Mouse (Mus musculus) hindbrain, embryonic 15.5 days (tissue): Measurements from ENCODE around the gene Qars. TPM values are rescaled to one million over a fixed set of nuclear protein-coding genes. Genes with fewer than 3 reads are reported as not detected.
A peak's percentile ranks its signal among the peaks of the same experiment; 100 is the strongest.

ENCODE experiments used
- ATAC-seq: fragments of 200-750 bp; cut with Nextera tagmentation; 2 replicates; pipeline ENCODE4 v1.8.0; 2017; ENCODE audit warnings: low read depth, moderate number of reproducible peaks, moderate TSS enrichment; ENCODE audit not compliant: low FRiP score
- H3K27ac ChIP-seq: fragments of 300-500 bp; sonication (generic); replicated peaks from 2 replicates; pipeline ENCODE4 v1.5.1; 2015; ENCODE audit warnings: mild to moderate bottlenecking, inconsistent platforms
- H3K27me3 ChIP-seq: fragments of 300-500 bp; sonication (generic); 2 replicates; pipeline ENCODE4 v1.6.1; 2015; ENCODE audit warnings: control low read depth, inconsistent platforms
- H3K36me3 ChIP-seq: fragments of 300-500 bp; sonication (generic); 2 replicates; pipeline ENCODE4 v1.6.1; 2015; ENCODE audit warnings: control low read depth, inconsistent platforms
- H3K4me1 ChIP-seq: fragments of 300-500 bp; sonication (generic); replicated peaks from 2 replicates; pipeline ENCODE4 v1.6.1; 2015; ENCODE audit warnings: control low read depth, inconsistent platforms
- H3K4me2 ChIP-seq: fragments of 300-500 bp; sonication (generic); 2 replicates; pipeline ENCODE4 v1.6.1; 2015; ENCODE audit warnings: moderate library complexity, mild to moderate bottlenecking, inconsistent platforms
- H3K4me3 ChIP-seq: fragments of 300-500 bp; sonication (generic); 2 replicates; pipeline ENCODE4 v1.5.1; 2015; ENCODE audit warnings: mild to moderate bottlenecking, inconsistent platforms
- H3K9ac ChIP-seq: fragments of 300-500 bp; sonication (generic); 2 replicates; pipeline ENCODE4 v1.6.1; 2015; ENCODE audit warnings: inconsistent platforms
- H3K9me3 ChIP-seq: fragments of 300-500 bp; sonication (generic); 2 replicates; pipeline ENCODE4 v1.6.1; 2016; ENCODE audit warnings: control low read depth, inconsistent platforms
- WGBS: fragments of 180-500 bp; shearing (Covaris S2); methylation state at CpG from one replicate; pipeline ENCODE4 v1.1.7; 2015; 5-methylcytosine and 5-hydroxymethylcytosine counted together
- polyA plus RNA-seq: library from polyadenylated mRNA; unstranded; fragments of >200 nt; fragmentation: Nextera tagmentation; extraction: Ambion mirVana; gene quantifications from 2 replicates; pipeline ENCODE4 v1.2.1, GENCODE M21; 2015

Gene Qars
- polyA plus RNA-seq, 1 experiment from 2014 or later = 62.8 TPM

DNA sequence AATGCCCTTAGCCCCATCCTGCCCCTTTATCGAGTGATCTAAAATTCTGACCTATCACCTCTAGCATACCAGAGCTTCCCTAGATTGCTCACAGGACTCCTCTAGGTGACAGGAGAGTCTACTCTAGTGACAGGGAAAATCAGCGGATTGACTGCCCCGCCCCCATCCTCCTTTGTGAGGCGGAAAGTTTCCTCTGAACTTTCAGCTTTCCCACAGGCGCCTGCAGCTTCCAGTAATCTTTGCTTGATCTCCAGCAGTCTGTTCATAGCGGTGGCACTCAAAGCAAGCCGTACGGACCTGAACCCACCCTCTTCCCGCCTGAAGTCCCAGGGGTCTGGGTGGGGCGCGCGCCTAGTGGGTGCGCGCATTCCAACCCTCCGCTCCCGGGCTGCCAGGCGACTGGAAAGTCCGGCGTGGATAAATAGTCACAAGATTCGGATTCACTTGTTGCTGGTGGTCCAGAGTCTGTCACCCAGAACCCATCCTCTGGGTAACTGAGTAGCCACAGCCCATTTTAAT, 28.8 kb upstream of the Qars start:
- Histone ChIP-seq H3K4me2 (peak overlapping the region; percentile 57), H3K9ac (peak overlapping the region; percentile 14; the same call in 1 of the 2 replicates), H3K4me3 (peak overlapping the region; percentile 37), H3K27me3 (no peaks in the 10 kb centered on the region), H3K36me3 (no peaks in the 10 kb centered on the region), H3K4me1 (peaks cover 19% of the 10 kb centered on the region), H3K9me3 (no peaks in the 10 kb centered on the region), H3K27ac (peak overlapping the region; percentile 61)
- 0 out of 2 replicates have a peak, but pooled peaks have one; percentile 38 for ATAC-seq
- under 1% methylated on average over 20 of the region's 20 CpGs for WGBS

DNA sequence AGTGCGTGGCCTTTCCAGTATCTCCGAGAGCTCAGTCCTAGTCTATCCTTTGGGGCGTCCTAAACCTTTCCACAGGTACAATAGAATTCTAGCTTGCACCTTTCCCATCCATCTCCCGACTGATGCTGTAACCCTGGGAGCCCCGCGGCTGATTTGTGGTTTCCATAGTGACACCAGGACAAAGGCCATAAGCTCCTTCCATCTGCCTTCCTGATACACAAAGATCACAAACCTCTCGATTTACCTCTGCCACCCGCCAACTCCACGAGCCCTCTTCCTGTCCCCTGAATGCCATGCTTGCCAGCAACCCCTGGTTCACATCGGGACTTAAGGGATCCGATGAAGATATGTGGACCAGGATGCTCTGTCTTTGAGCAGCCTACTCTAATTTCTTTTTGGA, 28.3 kb upstream of the Qars start:
- ATAC-seq = no peak
- no peaks in the 10 kb centered on the region for H3K9me3 ChIP-seq
- H3K36me3 ChIP-seq = no peaks in the 10 kb centered on the region
- peak overlapping the region; percentile 14; the same call in 1 of the 2 replicates for H3K9ac ChIP-seq
- WGBS = 29% methylated on average over 11 of the region's 11 CpGs
- peak overlapping the region; percentile 61; the same call in 1 of the 2 replicates for H3K27ac ChIP-seq
- H3K4me1 ChIP-seq = peaks cover 19% of the 10 kb centered on the region
- no peaks in the 10 kb centered on the region for H3K27me3 ChIP-seq
- peak overlapping the region; percentile 37 for H3K4me3 ChIP-seq
- H3K4me2 ChIP-seq = peak overlapping the region; percentile 57

DNA sequence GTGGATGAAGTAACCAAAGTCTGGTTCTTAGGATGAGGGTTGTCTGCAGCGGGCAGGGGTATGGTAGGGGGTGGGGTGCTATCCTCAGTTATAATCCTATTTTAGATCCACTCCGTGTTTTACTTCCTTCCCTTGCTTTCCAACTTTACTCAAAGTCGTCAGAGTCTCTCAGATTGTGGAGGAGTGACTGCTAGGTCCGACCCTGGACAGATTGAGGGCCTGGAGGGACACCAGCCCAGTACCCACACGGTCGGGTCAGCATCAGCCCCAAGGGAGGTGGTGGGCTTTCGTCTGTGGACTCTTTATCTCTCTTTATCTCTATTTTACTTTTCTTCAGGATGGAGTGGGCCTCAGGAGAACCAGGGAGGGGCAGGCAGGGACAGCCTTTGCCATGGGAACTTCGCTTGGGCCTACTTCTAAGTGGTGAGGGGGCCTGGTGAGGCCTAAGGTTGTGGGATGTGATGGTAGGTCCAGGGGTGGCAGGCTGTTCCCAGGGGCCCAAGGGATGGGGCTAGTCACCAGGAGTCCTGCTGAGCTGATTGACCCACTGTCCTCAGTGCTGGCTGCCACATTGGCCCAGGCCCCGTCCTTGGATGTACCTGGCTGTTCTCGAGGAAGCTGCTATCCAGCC, 27.7 kb upstream of the Qars start, which contains the start of gene Lamb2:
Gene Lamb2 (plus strand): TSS at position 16 of the 631 bp plus-strand sequence.
- peaks cover 19% of the 10 kb centered on the region for H3K4me1 ChIP-seq
- H3K9ac ChIP-seq = peak within 1 kb of the TSS; percentile 32; the same call in 1 of the 2 replicates
- peak within 1 kb of the TSS; percentile 57 for H3K4me2 ChIP-seq
- peak; percentile 49; the same call in 1 of the 2 replicates for ATAC-seq
- H3K27me3 ChIP-seq = no peaks in the 10 kb centered on the region
- H3K9me3 ChIP-seq = no peaks in the 10 kb centered on the region
- no peaks in the 10 kb centered on the region for H3K36me3 ChIP-seq
- peak within 1 kb of the TSS; percentile 61 for H3K27ac ChIP-seq
- WGBS = 12% methylated on average over 10 of the region's 10 CpGs
- peak within 1 kb of the TSS; percentile 37 for H3K4me3 ChIP-seq

DNA sequence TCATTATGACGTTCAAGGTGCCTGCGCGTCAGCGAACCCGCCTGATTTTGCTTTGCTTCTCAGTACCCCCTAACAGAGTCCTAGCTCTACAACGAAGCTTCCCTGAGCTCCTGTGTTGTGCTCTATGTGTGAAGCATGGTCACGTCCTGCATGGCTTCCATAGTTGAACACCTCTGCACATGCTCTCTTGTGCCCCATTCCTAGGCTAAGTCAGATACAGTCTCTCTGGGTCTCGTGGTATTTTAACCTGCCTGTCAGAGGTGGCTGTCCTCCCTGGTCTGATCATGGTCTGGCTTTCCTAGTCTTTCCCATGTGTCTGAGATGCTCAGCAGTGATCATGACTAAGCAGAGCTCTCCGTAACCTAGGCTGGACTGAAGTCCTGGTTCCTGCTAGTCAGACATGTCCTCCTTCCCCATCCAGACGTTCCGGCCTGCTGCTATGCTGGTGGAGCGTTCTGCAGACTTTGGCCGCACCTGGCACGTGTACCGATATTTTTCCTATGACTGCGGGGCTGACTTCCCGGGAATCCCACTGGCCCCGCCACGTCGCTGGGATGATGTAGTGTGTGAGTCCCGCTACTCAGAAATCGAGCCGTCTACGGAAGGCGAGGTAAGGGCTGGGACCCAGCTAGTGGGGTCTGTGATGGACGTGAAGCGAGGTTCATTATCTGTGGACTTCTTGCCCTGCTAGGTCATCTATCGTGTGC, 26.5 kb upstream of the Qars start:
- H3K36me3 ChIP-seq = no peaks in the 10 kb centered on the region
- H3K9ac ChIP-seq = no peak overlapping the region
- H3K9me3 ChIP-seq = no peaks in the 10 kb centered on the region
- no peak overlapping the region for H3K4me2 ChIP-seq
- no peak overlapping the region for H3K27ac ChIP-seq
- peaks cover 19% of the 10 kb centered on the region for H3K4me1 ChIP-seq
- 91% methylated on average over 28 of the region's 28 CpGs for WGBS
- no peak for ATAC-seq
- no peak overlapping the region for H3K4me3 ChIP-seq
- H3K27me3 ChIP-seq = no peaks in the 10 kb centered on the region

DNA sequence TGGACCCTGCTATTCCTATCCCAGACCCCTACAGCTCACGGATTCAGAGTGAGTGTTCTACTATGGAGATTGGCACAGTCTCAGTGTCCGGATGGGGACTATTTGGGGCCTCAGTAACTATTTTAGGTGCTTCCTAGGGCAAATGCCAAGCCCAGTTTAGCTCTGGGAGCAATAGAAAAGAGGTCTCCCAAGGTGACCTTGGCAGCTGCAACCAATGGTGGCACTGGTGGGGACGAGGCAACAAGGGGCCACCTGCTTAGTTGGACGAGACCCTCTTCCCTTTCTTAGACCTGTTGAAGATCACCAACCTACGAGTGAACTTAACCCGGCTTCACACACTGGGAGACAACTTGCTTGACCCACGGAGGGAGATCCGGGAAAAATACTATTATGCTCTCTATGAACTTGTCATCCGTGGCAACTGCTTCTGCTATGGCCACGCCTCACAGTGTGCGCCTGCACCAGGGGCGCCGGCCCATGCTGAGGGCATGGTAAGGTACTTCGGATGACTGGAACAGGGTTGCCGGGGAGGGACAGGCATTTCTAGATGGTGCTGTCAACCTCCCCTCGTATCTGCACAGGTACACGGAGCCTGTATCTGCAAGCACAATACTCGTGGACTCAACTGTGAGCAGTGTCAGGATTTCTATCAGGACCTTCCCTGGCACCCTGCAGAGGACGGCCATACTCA, 25.8 kb upstream of the Qars start:
- H3K36me3 ChIP-seq = no peaks in the 10 kb centered on the region
- no peak overlapping the region for H3K4me2 ChIP-seq
- H3K4me1 ChIP-seq = peaks cover 19% of the 10 kb centered on the region
- 91% methylated on average over 19 of the region's 19 CpGs for WGBS
- H3K4me3 ChIP-seq = no peak overlapping the region
- H3K9me3 ChIP-seq = no peaks in the 10 kb centered on the region
- H3K27me3 ChIP-seq = no peaks in the 10 kb centered on the region
- no peak for ATAC-seq
- H3K27ac ChIP-seq = no peak overlapping the region
- no peak overlapping the region for H3K9ac ChIP-seq

DNA sequence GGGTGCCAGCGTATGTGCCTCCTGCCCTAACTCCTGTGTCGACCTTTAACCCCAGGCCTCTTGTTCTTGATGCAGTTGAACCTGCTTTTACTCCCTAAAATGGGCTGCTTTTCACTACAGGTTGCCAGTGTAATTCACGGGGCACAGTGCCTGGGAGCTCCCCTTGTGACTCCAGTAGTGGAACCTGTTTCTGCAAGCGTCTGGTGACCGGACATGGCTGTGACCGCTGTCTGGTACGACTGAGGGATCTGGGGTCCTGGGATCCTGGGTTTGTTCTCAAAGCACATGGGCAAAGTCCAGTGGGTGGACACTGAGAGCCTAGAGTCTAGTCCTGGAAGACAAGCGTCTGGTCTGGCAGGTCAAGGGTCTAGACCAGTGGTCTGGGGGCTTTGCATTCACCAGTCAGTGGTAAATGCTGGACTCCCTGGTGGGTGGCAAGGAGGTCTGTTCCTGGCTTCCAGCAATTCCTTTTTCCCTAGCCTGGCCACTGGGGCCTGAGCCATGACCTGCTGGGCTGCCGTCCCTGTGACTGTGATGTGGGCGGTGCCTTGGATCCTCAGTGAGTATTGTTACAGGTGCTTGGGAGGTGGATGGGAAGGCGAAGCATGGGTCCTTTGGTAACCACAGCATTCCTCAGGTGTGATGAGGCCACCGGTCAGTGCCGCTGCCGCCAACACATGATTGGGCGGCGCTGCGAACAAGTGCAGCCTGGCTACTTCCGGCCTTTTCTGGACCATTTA, 24.3 kb upstream of the Qars start:
- H3K36me3 ChIP-seq = no peaks in the 10 kb centered on the region
- peaks cover 19% of the 10 kb centered on the region for H3K4me1 ChIP-seq
- no peak overlapping the region for H3K4me3 ChIP-seq
- no peak overlapping the region for H3K27ac ChIP-seq
- WGBS = 95% methylated on average over 18 of the region's 18 CpGs
- no peak overlapping the region for H3K4me2 ChIP-seq
- no peak overlapping the region for H3K9ac ChIP-seq
- no peak for ATAC-seq
- no peaks in the 10 kb centered on the region for H3K9me3 ChIP-seq
- no peaks in the 10 kb centered on the region for H3K27me3 ChIP-seq

DNA sequence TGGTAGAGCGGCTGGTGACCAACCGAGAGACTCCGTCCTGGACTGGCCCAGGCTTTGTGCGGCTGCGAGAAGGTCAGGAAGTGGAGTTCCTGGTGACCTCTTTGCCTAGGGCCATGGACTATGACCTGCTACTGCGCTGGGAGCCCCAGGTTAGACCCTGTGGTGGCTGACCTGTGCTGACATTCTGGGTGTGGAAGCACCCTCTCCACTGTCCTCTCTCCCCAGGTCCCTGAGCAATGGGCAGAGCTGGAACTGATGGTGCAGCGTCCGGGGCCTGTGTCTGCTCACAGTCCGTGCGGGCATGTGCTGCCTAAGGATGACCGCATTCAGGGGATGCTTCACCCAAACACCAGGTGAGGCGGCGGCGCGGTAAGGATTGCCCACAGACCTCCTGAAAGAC, 23.5 kb upstream of the Qars start:
- Histone ChIP-seq H3K9me3 (no peaks in the 10 kb centered on the region), H3K36me3 (no peaks in the 10 kb centered on the region), H3K4me2 (no peak overlapping the region), H3K27ac (no peak overlapping the region), H3K9ac (no peak overlapping the region), H3K4me3 (no peak overlapping the region), H3K27me3 (no peaks in the 10 kb centered on the region), H3K4me1 (peaks cover 13% of the 10 kb centered on the region)
- WGBS = 96% methylated on average over 15 of the region's 15 CpGs
- ATAC-seq = no peak

DNA sequence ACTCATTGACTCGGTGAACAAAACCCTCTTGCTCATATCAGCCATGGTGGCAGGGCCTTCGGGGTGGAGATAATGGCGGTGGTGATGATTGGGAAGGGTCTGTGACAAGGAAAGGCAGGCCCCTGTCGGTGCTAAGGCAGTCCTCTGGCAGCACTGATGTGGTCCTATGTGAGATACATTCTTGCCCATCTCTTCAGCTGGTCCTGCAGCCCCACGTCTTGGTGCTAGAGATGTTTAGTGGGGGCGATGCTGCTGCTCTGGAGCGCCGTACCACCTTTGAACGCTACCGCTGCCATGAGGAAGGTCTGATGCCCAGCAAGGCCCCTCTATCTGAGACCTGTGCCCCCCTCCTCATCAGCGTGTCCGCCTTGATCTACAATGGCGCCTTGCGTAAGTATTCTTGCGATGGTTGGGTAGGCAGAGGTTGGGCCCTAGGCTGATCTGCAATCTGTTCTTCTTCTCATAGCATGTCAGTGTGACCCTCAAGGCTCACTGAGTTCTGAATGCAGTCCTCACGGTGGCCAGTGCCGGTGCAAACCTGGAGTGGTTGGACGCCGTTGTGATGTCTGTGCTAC, 22.1 kb upstream of the Qars start:
- no peak for ATAC-seq
- H3K9me3 ChIP-seq = no peaks in the 10 kb centered on the region
- H3K9ac ChIP-seq = no peak overlapping the region
- WGBS = 95% methylated on average over 19 of the region's 19 CpGs
- H3K36me3 ChIP-seq = no peaks in the 10 kb centered on the region
- no peaks in the 10 kb centered on the region for H3K27me3 ChIP-seq
- H3K27ac ChIP-seq = no peak overlapping the region
- H3K4me3 ChIP-seq = no peak overlapping the region
- no peak overlapping the region for H3K4me2 ChIP-seq
- peaks cover 9% of the 10 kb centered on the region for H3K4me1 ChIP-seq

DNA sequence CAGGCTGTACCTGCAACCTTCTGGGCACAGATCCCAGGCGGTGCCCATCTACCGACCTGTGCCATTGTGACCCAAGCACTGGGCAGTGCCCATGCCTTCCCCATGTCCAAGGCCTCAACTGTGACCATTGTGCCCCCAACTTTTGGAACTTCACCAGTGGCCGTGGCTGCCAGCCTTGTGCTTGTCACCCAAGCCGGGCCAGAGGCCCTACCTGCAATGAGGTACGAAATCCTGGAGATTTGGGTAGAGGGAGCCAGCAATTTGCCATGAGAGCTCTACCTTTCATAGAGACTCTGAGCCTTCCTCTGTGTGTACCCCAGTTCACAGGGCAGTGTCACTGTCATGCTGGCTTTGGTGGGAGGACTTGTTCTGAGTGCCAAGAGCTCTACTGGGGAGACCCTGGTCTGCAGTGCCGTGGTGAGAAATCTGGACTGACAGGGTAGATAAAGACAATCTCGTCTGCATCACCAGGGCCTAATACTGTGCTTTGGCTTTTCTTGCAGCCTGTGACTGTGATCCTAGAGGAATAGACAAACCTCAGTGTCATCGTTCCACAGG, 20.5 kb upstream of the Qars start:
- 96% methylated on average over 8 of the region's 8 CpGs for WGBS
- ATAC-seq = no peak
- Histone ChIP-seq H3K4me1 (peaks cover 18% of the 10 kb centered on the region), H3K36me3 (no peaks in the 10 kb centered on the region), H3K27ac (no peak overlapping the region), H3K4me2 (no peak overlapping the region), H3K4me3 (no peak overlapping the region), H3K27me3 (no peaks in the 10 kb centered on the region), H3K9ac (no peak overlapping the region), H3K9me3 (no peaks in the 10 kb centered on the region)

DNA sequence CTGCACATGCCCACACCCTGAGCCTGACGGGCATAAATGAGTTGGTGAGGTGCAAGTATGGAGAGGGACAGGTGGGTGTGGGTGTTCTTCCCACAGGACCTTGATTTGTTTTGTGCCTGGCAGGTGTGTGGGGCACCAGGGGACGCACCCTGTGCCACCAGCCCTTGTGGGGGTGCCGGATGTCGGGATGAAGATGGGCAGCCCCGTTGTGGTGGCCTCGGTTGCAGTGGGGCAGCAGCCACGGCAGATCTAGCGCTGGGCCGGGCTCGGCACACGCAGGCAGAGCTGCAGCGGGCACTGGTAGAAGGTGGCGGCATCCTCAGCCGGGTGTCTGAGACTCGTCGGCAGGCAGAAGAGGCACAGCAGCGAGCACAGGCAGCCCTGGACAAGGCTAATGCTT, 19.1 kb upstream of the Qars start:
- Histone ChIP-seq H3K9me3 (no peaks in the 10 kb centered on the region), H3K9ac (no peak overlapping the region), H3K4me1 (peaks cover 24% of the 10 kb centered on the region), H3K27me3 (no peaks in the 10 kb centered on the region), H3K36me3 (peaks cover 13% of the 10 kb centered on the region), H3K4me3 (no peak overlapping the region), H3K4me2 (no peak overlapping the region), H3K27ac (no peak overlapping the region)
- no peak for ATAC-seq
- WGBS = 95% methylated on average over 17 of the region's 17 CpGs

DNA sequence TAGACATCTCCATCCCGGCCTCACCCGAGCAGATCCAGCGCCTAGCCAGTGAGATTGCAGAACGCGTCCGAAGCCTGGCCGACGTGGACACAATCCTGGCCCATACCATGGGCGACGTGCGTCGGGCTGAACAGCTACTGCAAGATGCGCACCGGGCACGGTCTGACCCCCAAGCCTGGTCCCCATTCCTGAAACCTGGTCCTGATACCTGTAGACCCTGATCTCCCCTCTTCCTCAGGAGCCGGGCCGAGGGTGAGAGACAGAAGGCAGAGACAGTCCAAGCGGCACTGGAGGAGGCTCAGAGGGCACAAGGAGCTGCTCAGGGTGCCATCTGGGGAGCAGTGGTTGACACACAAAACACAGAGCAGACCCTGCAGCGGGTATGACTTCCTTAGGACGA, 18.3 kb upstream of the Qars start:
- no peaks in the 10 kb centered on the region for H3K27me3 ChIP-seq
- no peaks in the 10 kb centered on the region for H3K9me3 ChIP-seq
- peaks cover 24% of the 10 kb centered on the region for H3K4me1 ChIP-seq
- H3K27ac ChIP-seq = no peak overlapping the region
- H3K4me2 ChIP-seq = no peak overlapping the region
- H3K4me3 ChIP-seq = no peak overlapping the region
- H3K36me3 ChIP-seq = peaks cover 21% of the 10 kb centered on the region
- 98% methylated on average over 20 of the region's 20 CpGs for WGBS
- no peak overlapping the region for H3K9ac ChIP-seq
- no peak for ATAC-seq
